Mouse (Mus musculus) kidney, postnatal 25 days (tissue): Measurements from ENCODE around the gene Gmeb1.
"Not testable (repeated sequence)": the region's sequence is repeated elsewhere in the genome, so short reads cannot be mapped to it uniquely, and the experiment has no call there.

ENCODE experiments used
- DNase-seq, 2 experiments: peaks; one replicate each; pipeline ENCODE4 v3.0.0; 2021; ENCODE audit warnings: mixed read lengths in 2 of 2

Gene Gmeb1

DNA sequence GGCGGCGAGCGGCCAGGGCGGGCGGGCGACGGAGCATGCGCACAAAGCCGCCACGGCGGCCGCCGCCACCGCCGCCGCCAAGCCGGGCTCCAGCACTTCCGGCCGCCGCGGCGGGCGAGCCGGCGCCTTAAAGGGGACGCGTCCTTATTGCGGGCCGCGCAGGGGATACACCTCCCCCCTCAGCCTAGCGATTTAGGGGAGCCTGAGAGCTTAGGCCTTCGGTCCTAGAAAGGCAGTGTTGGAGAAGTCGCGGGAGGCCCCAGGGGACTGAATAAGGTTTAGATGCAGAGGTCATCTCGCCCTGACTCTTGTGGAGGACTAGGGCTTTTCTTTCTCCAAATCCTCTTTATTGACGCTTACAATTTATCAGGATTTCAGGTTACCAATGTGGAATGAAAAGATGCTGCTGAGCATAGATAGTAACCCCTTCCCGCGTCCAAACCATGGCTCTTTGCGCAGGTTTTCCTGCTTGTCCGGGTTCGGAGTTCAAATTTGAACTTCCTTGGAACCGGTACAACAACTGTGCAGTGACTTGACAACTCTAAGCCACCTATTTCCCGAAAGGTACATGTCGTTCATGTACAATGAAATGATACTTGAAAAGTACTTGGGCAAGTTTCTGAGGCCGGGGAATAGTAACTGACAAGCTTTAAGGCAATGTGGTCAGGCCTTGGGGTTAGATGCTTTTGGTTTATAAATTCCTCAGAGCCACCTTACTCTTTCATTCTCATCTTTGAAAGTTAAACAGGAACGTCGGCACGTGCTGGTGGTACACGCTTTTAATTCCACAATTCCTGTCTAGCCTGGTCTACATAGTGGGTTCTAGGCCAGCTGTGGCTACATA lies at the start of gene Gmeb1:
Gene Gmeb1 (minus strand): TSS at position 89 of the 844 bp plus-strand sequence.
- DNase-seq: peak; percentile 77 to 90

DNA sequence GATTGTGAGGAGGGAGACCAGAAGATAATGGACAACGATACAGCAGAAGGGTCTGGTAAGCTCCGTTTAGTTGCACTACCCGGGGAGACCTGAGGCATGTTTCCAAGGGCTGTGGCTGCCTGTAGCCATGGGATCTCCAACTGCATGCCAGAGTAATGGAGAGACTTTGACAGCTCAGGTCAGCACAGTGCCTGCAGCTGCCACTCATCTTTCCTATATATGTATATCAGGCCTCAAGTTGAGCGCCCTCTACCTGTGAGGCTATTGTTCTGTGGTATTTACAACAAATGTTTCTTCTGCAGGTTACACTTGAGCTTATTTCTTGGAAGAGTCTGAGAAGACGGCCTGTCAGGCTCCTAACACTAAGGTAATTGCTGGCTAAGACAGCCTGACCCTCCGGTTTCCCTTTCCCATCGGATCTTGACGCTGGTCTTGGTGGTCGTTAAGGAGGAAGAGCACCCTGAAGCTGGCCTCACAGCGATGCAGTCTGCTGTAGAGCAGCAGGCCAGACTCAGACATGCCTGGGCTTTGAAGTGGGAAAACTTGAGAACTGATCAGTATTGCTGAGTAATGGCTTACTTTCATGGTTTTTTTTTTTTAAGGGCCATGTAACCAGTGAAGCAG lies 48.6 kb upstream of the Gmeb1 start:
- peak; percentile 60 to 75 for DNase-seq

DNA sequence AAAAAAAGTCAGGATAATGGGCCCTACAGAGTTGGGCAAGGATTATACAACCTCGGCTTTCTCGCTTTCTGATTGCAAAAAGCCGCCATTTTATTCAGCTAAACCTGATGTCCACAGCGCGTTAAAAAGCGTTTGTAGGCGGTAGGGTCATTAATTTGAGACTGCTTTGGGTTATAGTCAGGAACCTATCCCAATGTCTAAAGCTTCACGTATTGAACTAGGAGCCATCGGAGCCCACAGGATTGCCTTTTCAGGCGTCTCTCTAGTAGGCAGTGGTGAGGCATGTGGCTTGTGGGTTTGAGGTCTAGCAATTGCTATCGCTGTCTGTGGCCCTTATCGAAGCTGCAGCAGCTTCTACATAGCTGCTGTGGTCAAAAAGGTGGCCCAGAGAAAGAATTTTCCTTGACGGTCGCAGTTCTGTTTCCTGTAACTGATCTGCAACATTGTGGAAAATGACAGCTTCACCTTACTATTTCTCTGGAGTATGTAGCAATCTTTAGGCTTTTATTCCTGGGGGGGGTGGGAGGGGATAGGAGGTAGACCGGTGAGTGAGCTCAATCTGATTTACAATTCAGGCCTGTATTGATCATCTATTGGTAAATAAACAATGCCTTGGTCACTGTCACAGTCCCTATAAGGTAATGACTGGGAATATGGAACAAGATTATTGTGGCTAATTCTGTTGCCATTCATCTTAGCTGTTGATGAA lies 47.9 kb upstream of the Gmeb1 start:
- DNase-seq: no peak

DNA sequence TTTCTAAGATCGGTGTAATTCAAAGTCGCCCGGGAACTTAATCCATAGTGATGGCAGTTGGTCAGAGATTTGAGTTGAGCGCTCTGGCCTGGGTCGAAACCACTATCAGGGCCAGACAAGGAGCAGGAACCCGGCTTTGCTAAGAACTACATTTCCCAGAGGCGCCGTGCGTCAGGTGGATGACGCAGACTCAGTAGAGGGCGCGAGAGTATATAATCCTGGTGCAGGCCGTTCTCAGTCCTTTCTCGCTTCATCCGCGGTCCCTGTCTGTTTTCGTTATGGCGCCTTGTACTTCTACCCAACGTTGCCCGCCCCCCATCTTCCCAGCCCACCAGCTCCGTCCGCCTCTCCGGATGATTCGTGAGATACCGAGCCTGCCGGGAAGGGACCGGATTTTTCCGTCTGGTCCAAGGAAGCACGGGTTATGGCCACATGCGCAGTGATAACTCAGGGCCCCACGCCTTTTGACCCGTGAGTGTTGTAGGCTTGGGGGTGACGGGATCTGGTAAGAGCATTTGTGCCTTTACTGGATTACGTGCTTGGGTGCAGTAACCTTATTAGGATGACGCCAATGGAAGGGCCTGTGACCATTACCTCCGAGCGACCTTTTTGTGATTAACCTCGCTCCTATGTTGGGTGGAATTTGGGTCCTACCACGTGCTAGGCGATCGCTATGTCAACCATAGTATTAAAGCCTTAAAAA lies 47.2 kb upstream of the Gmeb1 start:
- peak; percentile 93 to 95 for DNase-seq

DNA sequence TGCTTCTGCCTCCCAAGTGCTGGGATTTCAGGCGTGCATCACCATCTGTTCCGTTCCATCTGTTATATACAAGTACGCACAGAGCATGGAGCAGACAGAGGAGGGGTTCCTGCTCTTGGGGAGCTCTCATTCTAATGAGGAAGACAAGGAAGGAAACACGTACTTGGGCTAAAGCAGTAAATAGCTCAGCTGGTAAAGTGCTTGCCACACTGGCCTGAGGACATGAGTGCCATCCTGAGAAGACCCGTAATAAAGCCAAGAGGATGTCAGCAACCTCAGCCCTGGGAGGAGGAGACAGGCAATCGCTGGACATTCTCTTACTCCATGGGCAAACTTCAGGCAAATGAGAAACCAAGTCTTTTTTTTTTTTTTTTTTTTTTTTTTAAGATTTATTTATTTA lies 44.6 kb upstream of the Gmeb1 start:
- no peak for DNase-seq

DNA sequence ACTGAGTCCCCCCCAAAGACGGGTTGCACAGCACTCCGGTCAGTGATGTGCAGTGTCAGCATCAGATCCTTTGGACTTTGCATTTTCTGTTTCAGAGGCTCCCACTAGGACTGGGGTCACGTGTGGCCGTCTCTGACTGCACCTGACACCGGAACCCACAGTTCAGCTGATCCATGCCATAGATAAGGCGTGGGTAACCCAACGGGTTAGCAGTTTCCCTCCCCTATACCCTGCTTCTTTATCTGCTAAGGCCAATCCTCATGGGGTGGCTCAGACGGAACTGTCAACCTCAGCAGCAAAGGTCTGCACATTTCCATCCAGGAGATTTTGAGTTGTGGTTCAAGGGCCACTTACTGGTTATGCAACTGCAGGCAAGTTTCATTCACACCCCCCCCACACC lies 43.9 kb upstream of the Gmeb1 start:
- DNase-seq: peak; percentile 64 to 81

DNA sequence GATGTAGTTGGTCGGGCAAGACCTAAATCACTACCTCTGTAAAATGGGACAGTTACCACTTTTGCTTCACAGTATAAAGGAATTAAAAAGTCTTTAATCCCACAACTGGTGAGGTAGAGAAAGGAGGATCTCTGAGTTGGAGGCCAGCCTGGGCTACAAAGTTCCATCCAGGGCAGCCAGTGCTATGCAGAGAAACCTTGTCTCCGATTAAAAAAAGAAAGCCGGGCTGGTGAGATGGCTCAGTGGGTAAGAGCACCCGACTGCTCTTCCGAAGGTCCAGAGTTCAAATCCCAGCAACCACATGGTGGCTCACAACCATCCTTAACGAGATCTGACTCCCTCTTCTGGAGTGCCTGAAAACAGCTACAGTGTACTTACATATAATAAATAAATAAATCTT lies 42.1 kb upstream of the Gmeb1 start:
- DNase-seq: not testable (repeated sequence)

DNA sequence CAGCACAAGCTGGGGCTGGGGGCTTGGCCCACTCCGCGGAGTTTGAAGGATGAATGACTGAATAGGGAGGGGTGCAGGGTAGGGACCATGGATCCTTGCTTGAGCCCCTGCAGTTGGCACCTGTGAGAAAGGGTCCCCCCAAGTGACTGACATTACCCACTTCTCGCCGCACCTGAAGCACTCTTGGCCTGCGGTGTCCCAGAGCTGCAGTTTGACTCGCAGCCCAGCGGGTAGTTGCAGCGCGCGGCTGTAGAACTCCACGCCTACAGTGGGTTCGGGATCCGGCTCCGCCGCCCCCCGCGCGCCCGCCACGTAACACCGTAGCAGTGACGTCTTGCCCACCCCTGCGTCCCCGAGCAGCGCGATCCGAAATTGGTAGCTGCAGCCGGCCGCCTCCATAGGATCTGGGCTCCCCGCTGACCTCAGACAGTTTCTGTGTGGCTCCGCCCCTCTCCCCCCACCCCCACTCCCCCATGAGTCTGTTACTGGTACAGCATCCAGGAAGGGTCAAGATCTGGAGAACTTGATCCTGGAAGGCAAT lies 41.6 kb upstream of the Gmeb1 start, which contains the start of gene Rab42:
Gene Rab42 (minus strand): TSS at position 447 of the 541 bp plus-strand sequence.
- DNase-seq: peak; percentile 39 to 69

DNA sequence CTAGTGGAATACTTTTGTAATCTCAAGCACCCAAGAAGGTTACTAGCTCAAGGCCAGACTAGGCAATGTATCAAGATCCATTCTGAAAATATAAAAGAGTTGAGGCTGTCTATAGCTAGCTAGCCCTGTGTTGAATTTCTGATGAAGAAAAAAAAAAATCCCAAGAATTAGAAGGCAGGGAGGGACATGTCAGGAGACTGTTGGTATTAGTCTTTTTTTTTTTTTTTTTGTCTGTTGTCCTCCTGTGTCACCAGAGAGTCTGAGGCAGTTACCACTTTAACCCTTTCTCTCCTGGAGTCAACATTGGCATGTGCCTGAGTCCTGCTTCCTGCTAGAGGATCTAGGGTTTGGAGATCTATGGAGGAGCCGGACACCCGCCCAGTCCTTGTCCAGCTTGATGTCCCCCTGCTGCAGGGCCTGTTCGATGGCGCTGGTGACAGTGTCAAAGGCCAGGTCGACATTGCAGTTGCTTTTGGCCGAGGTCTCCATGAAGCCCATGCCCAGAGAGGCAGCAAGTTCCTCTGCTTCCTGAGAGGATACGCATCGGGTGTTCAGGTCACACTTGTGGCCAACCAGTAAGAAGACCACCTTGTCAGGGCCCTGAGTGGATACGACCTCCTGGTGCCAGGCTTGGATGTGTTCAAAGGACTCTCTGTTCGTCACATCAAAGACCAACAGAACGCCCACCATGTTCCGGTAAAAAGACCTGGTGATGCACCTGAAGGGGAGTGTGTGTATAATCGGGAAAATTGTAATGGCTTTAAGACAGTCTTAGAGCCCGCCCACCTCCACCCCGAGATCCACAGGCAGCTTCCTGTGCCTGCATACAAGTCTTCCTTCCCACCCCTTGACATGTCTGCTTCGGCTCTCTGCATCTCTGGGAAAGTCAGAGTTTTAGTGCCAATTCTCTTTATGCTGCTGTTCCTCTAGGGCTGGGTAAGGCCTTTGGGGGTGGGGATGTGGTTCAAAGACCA lies 40.9 kb upstream of the Gmeb1 start:
- DNase-seq: no peak

DNA sequence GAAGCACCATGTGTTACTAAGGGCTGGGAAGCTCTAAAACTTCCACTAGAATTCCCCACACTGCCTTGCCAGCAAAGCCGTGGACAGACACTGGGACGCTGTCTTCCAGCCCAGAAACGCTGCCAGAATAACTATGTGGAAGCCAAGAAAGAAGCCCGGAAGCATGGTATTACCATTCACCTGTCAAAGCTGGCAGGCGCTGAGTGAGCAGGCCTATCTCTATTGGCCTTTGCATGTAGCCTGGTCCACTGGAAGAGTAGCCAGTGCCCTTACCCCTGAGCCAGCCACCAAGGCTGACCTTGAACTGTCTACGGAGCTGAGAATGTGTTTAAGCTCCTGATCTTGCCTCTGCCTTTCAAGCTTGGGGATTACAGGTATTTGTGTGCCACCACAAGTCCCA lies 40.1 kb upstream of the Gmeb1 start:
- no peak for DNase-seq

DNA sequence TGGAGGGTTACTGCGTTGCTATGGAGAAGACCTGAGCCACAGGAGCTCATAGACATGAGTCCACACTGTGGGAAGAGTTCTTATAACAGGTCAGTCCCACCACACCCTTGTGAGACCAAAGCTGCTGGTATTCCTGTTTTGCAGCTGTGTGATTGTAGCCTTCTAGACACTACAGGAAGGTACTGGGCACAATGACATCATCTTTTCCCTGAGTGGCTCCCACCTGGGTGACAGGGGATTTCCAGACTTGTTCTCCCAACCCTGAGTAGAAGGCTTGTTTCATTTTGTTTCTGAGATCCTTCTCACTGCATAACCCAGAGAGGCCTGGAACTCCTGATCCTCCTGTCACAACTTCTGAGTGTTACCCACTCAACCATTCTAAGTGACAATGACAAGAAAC lies 38.4 kb upstream of the Gmeb1 start:
- DNase-seq: no peak

DNA sequence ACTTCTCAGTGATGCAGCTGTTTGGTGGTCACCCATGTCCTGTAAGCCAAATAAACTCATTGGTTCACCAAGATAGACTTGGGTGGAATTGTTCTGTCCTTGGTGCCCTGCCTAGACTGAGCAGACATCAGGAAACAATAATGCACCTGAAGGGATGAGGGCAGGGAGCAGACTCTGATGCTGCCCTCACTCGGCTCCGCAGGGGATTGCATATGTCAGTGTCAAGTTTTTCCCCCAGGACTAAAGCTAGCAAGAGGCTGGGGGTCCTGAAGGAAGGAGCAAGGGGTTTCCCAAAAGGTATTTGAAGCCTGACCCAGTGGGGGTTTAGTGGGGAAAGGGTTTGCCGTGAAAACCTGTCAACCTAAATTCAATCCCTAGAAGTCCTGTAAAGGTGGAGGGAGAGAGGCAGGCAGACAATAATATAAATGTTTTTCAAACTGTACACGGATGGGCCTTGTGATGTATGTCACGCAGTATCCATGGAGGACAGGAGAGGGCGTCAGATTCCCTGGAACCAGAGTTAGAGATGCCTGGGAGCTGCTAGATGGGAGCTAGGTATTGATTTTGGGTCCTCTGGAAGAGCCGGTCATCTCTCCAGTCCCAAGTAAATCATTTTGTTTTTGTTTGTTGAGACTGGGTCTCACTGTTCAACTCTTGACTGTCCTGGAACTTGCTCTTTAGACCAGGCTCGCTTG lies 34.4 kb upstream of the Gmeb1 start:
- DNase-seq: no peak

DNA sequence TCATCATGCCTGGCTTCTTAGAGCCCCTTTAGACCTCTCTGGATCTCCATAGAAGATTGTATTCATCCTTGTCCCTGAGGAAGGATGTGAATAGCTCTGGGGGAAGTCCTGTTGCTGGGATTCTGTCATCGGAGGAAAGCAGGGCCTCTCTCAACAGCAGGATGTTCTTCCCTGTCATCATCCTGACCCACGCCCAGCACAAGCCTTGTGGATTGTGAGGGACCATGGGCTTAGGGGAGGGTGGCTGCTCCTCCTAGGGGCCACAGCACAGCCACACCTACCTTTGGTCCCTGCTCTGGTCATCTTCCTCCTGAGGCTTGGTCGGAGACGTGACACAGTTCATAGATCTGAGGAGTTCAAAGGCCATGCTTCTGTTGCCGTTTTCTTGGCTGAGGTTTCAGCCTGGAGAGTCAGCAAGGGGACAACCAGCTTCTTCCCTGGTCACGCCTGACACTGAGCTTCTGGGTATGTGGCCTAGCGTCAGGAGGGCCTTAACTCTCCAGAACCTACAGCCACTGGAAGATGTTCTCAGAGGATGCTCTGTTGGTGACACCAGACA lies 32.4 kb upstream of the Gmeb1 start:
- peak; percentile 25 to 64 for DNase-seq

DNA sequence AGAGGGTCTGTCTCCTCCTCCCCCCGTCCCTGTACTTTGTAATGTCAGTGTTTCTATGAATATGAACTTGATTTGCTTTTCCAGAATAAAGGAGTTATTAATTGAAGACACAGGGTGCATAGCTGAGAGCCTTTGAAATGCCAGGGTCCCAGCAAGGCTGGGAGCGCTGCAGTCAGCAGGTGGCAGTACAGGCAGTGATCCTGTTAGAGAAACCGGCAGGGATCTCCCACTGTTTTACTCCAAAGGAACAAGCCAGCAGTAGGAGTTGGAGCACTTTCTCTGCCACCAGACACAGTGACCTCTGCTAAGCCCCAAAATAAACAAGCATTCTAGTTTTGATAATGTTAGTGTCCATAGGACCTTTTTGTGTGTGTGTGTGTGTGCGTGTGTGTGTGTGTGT lies 31.6 kb upstream of the Gmeb1 start:
- peak; percentile 68 to 77 for DNase-seq

DNA sequence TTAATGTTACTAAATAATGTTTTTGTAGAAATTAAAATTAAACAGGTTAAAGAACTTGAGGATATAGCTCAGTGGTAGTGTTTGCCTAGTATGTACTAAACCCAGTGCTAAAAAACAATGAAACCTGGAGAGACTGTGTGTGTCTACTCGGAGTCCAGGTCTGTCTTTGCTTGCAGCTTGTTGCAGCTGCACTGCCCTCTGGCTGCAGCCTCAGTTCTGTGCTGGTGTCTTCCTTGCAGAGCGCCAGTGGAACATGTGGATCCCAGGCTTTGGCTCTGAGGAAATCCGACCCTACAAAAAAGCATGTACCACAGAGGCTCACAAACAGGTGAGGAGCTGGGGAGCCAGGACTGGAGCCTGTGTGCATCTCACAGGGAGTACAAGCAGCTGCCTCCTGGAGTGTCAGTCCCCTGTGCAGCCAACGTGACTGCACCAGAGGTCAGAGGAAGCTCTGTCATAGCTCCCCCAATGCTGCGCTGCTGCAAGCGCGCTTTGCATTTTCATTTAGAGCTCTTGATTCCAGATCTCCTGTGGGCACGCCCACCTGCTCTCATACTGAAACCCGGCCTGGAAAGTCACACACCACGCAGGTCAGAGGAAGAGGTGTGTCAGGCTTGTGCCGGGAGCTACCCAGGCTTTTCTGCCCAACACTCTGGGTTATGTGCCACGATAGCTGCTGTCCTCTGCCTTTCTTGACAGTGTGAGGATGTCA lies 30.4 kb upstream of the Gmeb1 start:
- DNase-seq: no peak

DNA sequence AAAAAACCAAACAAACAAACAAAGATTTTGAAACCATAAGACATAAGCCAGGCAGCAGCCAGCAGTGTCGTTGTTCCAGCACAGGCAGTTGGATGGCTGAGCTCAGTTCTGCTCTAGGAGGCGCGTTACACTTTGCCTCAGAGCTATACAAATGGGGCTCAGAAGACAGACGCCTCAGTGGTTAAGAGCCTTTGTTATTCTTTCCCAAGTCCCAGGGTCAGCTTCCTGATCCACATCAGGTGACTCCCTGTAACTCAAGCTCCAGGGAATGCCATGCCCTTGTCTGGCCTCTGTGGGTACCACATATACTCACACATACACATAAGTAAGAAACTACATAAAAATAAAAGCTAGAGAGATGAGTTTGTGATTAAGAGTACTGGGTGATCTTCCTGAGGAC lies 29.7 kb upstream of the Gmeb1 start:
- DNase-seq: no peak

DNA sequence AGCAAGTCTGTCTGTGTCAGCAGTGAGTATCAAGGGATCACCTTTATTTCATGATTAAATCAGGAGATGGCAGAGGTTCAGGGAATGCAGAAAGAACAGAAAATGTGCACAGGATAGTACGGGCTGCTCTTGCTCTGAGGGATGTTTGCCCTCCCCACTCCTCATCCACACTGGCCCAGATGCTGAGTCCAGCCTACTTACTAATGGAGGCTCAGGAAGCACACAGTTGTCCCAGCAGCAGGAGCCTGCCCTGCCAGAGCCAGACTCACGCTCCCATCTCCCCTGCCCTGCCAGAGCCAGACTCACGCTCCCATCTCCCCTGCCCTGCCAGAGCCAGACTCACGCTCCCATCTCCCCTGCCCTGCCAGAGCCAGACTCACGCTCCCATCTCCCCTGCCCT lies 27.4 kb upstream of the Gmeb1 start:
- DNase-seq: not testable (repeated sequence)

DNA sequence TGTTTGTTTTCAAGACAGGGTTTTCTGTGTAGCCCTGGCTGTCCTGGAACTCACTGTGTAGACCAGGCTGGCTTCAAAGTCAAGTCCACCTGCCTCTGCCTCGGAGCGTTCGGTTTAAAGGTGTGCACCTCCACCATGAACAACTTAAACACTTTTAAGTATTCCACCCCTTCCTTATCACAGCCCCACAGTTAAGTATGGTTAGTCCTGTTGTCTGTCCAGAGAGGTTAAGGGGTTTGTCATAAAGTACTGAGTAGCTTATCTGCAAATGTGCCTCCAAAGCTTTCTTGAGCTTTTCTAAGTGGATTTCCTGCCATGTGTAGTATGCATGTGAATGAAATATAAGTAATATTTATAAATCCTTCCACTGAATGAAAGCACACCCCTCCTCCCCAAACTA lies 14.5 kb upstream of the Gmeb1 start:
- no peak for DNase-seq

DNA sequence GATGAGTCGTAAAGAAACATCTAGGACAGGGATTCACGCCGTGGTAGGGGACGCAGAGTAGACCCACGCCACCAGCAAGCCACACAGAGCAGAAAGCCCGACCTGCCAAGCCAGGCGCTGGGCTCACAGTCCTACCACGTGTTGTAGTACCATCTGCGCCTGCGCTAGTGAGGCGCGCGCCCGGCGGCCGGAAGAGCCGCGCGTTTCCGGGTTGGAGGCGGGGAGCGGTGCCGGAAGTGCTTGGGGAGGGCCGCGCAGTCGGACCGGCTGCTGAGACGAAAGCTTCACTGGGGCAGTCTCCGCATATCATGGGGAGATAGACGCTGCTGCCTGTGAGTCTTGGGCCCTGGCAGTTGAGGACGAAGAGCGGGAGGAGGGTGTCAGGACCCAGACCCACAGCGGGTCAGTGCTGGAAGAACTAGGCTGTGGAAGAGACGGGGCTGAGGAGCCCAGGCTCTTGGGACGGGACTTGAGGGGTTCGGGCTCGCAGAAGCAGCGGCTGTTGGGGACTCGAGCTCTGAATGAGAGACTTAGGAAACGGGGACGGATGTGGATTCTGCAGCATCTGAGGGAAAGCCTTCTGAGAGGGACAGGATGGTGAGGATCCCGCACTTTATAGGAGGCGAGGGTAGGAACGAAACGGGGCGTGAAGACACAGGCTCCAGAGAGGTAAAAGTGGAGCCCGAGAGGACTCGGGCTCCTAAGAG lies 12.9 kb upstream of the Gmeb1 start, which contains the start of gene Taf12:
Gene Taf12 (plus strand): TSS at position 220 of the 707 bp plus-strand sequence.
- DNase-seq: peak; percentile 92 to 95
